Mouse (Mus musculus): ENCODE data around the gene Usp36. TPM values are rescaled to one million over a fixed set of nuclear protein-coding genes. Genes with fewer than 3 reads are reported as not detected.

Gene Usp36
- polyA plus RNA-seq (2017; shearing (Covaris generic)): 31.6 TPM

GRCm38 (mm10) chr11:118289999-118290889, at the start of gene Usp36:
Gene Usp36, minus strand, starts transcription at chr11:118290244.

GRCm38 (mm10) chr11:118248150-118249011, 41.7 kb downstream of the Usp36 start, which contains the start of gene Cyth1:
Gene Cyth1, minus strand, starts transcription at chr11:118248592.

Other genes with a start within 250 kb of the Usp36 start
- 0.66 TPM for gene Dnah17, start 159.6 kb downstream of the Usp36 start, polyA plus RNA-seq (2017; shearing (Covaris generic))
- gene Cyth1, start 41.7 kb downstream of the Usp36 start, polyA plus RNA-seq (2017; shearing (Covaris generic)): 314 TPM
- 0.12 TPM for gene Cep295nl, start 52.3 kb upstream of the Usp36 start, polyA plus RNA-seq (2017; shearing (Covaris generic))
- 80.2 TPM for gene Timp2, start 65.5 kb upstream of the Usp36 start, polyA plus RNA-seq (2017; shearing (Covaris generic))
- 133 TPM for gene Lgals3bp, start 111.8 kb upstream of the Usp36 start, polyA plus RNA-seq (2017; shearing (Covaris generic))
- 43.7 TPM for gene Cant1, start 128.8 kb upstream of the Usp36 start, polyA plus RNA-seq (2017; shearing (Covaris generic))
- not detected for gene C1qtnf1, start 138.0 kb upstream of the Usp36 start, polyA plus RNA-seq (2017; shearing (Covaris generic))
- 14.2 TPM for gene Engase, start 186.6 kb upstream of the Usp36 start, polyA plus RNA-seq (2017; shearing (Covaris generic))

Data from CD4-positive, CD25-positive, alpha-beta regulatory T cell (primary cell).